Mouse (Mus musculus) erythroblast, embryonic 14.5 days (primary cell): Measurements from ENCODE around the gene Frs3. TPM values are rescaled to one million over a fixed set of nuclear protein-coding genes. Genes with fewer than 3 reads are reported as not detected.
"Not testable (repeated sequence)": the region's sequence is repeated elsewhere in the genome, so short reads cannot be mapped to it uniquely, and the experiment has no call there.

ENCODE experiments used
- H3K27me3 ChIP-seq: 2 replicates; pipeline ENCODE4 v1.6.1; 2012; ENCODE audit warnings: inconsistent platforms; ENCODE audit not compliant: control insufficient read depth
- H3K36me3 ChIP-seq: 2 replicates; pipeline ENCODE4 v1.6.1; 2012; ENCODE audit warnings: mild to moderate bottlenecking, inconsistent platforms; ENCODE audit not compliant: control insufficient read depth
- H3K4me1 ChIP-seq: 2 replicates; pipeline ENCODE4 v1.6.1; 2012; ENCODE audit warnings: inconsistent platforms; ENCODE audit not compliant: control insufficient read depth
- H3K4me3 ChIP-seq: replicated peaks from 2 replicates; pipeline ENCODE3; 2012; ENCODE audit warnings: moderate library complexity, mild to moderate bottlenecking, inconsistent platforms
- H3K9me3 ChIP-seq: 2 replicates; pipeline ENCODE4 v1.6.1; 2012; ENCODE audit warnings: low read length, inconsistent platforms, mixed read lengths; ENCODE audit not compliant: control insufficient read depth
- GATA1 ChIP-seq: IDR thresholded peaks from 2 replicates; pipeline ENCODE4 v1.6.1; 2012; ENCODE audit warnings: low read length, inconsistent platforms, mixed read lengths
- TAL1 ChIP-seq: IDR thresholded peaks from 3 replicates; pipeline ENCODE4 v1.6.1; 2012; ENCODE audit warnings: low read length, inconsistent platforms, mixed read lengths
- polyA plus RNA-seq: library from polyadenylated mRNA; stranded (reverse); fragments of >175 nt; gene quantifications from 2 replicates; pipeline ENCODE4 v1.2.3, GENCODE M21; 2012

The Frs3 gene
- 0.05 and 0.08 TPM in 2 replicates for polyA plus RNA-seq

- TF ChIP-seq GATA1 (no peak), TAL1 (no peak)
- H3K4me3 ChIP-seq: peak within 1 kb of the TSS; percentile 83
- peaks cover 24% of the 10 kb centered on the region for H3K27me3 ChIP-seq
- H3K4me1 ChIP-seq: peaks cover 46% of the 10 kb centered on the region
- no peaks in the 10 kb centered on the region for H3K9me3 ChIP-seq
- H3K36me3 ChIP-seq: peaks cover 29% of the 10 kb centered on the region
These were observed at the start of gene Frs3 for GRCm38 (mm10) chr17:47688608-47689575. Frs3 (plus strand) TSS chr17:47689030.

DNA sequence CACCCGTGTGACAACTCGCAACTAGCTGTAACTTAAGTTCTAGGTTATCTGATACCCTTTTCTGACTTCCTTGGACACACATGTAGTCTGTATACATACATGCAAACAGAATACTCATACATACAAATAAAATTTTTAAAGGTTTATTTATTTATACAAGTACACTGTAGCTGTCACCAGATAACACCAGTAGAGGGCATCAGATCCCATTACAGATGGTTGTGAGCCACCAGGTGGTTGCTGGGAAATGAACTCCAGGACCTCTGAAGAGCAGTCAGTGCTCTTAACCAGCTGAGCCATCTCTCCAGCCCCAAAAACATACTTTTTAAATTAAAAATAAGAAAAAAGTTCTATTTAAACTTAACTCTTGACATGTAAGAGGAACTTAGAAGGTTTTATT is 45.8 kb upstream of the Frs3 start:
- Histone ChIP-seq H3K4me1 (peaks cover 19% of the 10 kb centered on the region), H3K36me3 (peaks cover 52% of the 10 kb centered on the region), H3K9me3 (no peaks in the 10 kb centered on the region), H3K27me3 (no peaks in the 10 kb centered on the region), H3K4me3 (no peak overlapping the region)
- TF ChIP-seq TAL1: no peak

GRCm38 (mm10) chr17:47646683-47647082 is 42.1 kb upstream of the Frs3 start:
- Histone ChIP-seq H3K27me3 (no peaks in the 10 kb centered on the region), H3K9me3 (no peaks in the 10 kb centered on the region), H3K36me3 (peaks cover 51% of the 10 kb centered on the region), H3K4me1 (peaks cover 26% of the 10 kb centered on the region), H3K4me3 (no peak overlapping the region)
- TF ChIP-seq GATA1 (no peak), TAL1 (peak; percentile 8; the same call in 1 of the 3 replicates)

GRCm38 (mm10) chr17:47648966-47649365 is 39.9 kb upstream of the Frs3 start:
- H3K9me3 ChIP-seq: no peaks in the 10 kb centered on the region
- peaks cover 64% of the 10 kb centered on the region for H3K36me3 ChIP-seq
- peaks cover 22% of the 10 kb centered on the region for H3K4me1 ChIP-seq
- no peaks in the 10 kb centered on the region for H3K27me3 ChIP-seq
- TF ChIP-seq GATA1 (no peak), TAL1 (no peak)
- H3K4me3 ChIP-seq: no peak overlapping the region

DNA sequence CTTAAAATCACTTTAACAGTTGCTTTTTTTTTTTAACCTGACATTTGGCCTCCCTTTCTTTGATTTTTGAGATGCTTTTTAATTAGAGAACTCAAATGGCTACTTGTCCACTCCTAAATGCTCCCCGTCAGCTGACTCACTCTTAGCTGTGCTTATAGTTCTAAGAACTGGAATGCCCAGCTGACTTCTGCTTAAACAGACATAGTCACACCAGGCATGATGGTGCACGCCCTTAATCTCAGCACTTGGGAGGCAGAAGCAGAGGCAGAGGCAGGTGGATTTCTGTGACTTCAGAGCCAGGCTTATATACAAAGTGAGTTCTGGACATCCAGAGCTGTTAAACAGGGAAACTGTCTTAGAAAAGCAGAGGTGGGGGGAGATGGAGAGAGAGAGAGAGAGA is 36.9 kb upstream of the Frs3 start:
- Histone ChIP-seq H3K4me3 (no peak overlapping the region), H3K9me3 (no peaks in the 10 kb centered on the region), H3K27me3 (no peaks in the 10 kb centered on the region), H3K36me3 (peaks cover 78% of the 10 kb centered on the region), H3K4me1 (peaks cover 8% of the 10 kb centered on the region)
- TF ChIP-seq TAL1 (no peak), GATA1 (no peak)

DNA sequence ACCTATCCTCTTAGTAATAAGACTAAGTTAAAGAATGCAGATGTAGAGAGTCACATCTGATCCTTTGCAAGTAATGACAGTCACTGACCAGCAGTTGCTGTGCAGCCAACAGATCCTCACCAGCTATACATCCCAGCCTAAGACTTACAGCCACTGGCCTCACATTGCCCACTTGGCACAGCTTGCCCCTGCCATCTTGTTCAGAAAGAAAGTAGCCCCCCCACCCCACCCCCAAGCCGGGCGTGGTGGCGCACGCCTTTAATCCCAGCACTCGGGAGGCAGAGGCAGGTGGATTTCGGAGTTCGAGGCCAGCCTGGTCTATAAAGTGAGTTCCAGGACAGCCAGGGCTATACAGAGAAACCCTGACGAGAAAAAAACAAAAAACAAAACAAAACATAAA is 34.5 kb upstream of the Frs3 start:
- H3K27me3 ChIP-seq: not testable (repeated sequence)

DNA sequence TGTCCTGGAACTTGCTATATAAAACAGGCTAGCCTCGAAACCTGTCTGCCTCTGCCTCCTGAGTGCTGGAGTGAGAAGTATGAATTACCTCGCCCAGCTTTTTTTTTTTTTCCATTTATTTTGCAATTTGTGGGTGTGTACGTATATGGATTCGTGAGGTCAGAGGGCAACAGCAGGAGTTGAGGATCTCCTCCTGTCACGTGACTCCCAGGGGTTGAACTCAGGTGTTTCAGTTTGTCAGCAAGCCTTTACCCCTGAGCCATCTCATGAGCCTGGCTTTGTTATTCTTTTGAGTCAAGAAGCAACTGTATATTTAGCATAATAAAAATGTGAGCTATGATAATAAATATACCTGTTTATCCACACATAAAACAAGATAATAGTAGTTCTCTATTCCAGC is 33.1 kb upstream of the Frs3 start:
- Histone ChIP-seq H3K4me1 (no peaks in the 10 kb centered on the region), H3K9me3 (no peaks in the 10 kb centered on the region), H3K36me3 (peaks cover 67% of the 10 kb centered on the region), H3K27me3 (no peaks in the 10 kb centered on the region), H3K4me3 (no peak overlapping the region)
- TF ChIP-seq TAL1: no peak
- no peak for TF ChIP-seq GATA1

More for the DNA sequence above, 34.5 kb upstream of the Frs3 start:
- H3K36me3 ChIP-seq: peaks cover 67% of the 10 kb centered on the region
- not testable (repeated sequence) for H3K9me3 ChIP-seq, H3K4me1 ChIP-seq, H3K4me3 ChIP-seq

DNA sequence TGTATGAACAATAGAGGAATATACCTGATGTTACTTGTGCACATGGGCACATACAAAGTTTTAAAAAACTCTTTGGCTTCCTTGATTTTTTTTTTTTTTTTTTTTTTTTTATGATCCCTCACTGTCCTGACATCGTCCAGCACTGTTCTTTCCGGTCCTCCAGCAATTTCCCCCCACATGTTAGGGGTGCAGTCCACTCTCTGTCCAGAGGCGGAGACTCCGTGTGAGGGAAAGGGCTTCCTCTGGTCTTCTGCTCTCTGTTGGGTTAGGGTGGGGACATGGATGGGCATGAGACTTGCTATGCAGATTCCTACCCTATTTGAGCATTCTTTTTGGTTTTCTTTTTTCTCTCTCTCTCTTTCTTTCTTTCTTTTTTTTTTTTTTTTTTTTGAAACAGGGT is 30.9 kb upstream of the Frs3 start:
- TF ChIP-seq GATA1: no peak
- H3K27me3 ChIP-seq: no peaks in the 10 kb centered on the region
- no peaks in the 10 kb centered on the region for H3K4me1 ChIP-seq
- no peak overlapping the region for H3K4me3 ChIP-seq
- H3K36me3 ChIP-seq: peaks cover 62% of the 10 kb centered on the region
- no peaks in the 10 kb centered on the region for H3K9me3 ChIP-seq

DNA sequence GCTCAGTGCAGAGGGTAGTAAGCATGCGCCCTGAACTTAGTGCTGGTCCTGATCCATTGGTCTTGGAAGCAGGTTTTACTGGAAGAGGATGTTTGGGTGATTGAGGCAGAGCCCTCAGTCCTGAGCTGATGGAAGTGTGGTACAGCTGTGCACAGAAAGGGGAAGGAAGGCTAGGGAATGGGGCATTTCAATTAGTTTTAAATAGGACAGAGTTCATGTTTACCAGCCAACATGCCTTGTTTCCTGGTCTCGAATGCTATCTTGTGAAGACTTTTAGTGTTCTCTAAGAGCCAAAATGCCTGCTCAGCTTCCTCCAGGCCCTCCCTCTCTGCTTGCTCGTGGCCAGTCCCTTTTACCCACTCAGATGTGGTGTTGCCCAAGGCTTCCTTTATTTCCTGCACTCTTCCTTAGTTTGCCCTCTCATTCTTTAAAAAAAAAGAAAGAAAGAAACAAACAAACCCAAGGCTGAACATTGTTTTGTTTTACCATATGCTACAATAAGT is 30.0 kb upstream of the Frs3 start:
- Histone ChIP-seq H3K27me3 (no peaks in the 10 kb centered on the region), H3K9me3 (no peaks in the 10 kb centered on the region)
- TF ChIP-seq TAL1 (no peak), GATA1 (no peak)

More for the DNA sequence above, 30.0 kb upstream of the Frs3 start:
- H3K4me3 ChIP-seq: no peak overlapping the region
- H3K4me1 ChIP-seq: peaks cover 2% of the 10 kb centered on the region; the same call in 1 of the 2 replicates
- peaks cover 59% of the 10 kb centered on the region for H3K36me3 ChIP-seq
